8 mouse cellular contexts compared by ENCODE assay signal in the genomic region with DNA sequence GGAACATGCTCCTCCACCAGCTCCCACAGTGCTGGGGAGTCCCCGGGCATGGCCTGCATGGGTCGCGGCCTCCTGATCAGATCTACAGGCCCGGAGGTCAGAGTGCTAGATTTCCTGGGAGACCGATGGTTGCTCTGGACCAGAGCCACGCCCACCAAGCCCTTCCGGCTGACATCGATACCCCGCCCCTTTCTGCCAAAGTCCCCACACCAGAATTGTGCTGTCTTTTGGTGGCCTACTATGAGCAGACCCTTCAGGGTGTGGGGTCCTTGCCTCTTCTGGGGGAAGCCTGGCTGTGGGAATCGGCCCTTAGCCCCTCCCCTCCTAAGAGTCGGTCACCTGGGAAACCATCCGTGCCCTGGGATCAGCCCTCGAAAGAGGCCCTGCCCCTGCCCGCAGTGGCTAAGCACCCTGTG. TPM values are rescaled to one million over a fixed set of nuclear protein-coding genes. Genes with fewer than 3 reads are reported as not detected.
DNase-seq lines count a peak whose midpoint lies in the region; ATAC-seq lines count a peak whose summit lies in the region.

A gene (minus strand): TSS at position 87 of the 416 bp plus-strand sequence.

- no peak; the same call in 1 of the 2 replicates for ATAC-seq in embryonic facial prominence, embryonic 11.5 days (replicated peaks; ENCODE audit: insufficient number of reproducible peaks, low FRiP score, low TSS enrichment, low read depth)

- peak; percentile 40 for DNase-seq in ES-CJ7 (ENCODE audit: low read depth, low spot score)
- peak; percentile 36 for DNase-seq in embryonic facial prominence, embryonic 11.5 days (ENCODE audit: low spot score)
- DNase-seq in kidney, adult 9 months, result peak; percentile 33
- peak; percentile 51 for DNase-seq in lung, postnatal 10 days
- no peak for DNase-seq in left cerebral cortex, adult 11 months (ENCODE audit: low spot score)
- DNase-seq in left cerebral cortex, adult 8-10 months (ENCODE audit: low spot score in 2 of 2), result no peak
- DNase-seq in cerebellum, adult 9-11 months, result no peak
- DNase-seq in cerebellum, adult 11 months, result no peak

- H3K9ac ChIP-seq in embryonic facial prominence, embryonic 11.5 days (replicated peaks; ENCODE audit: low read length), result no peak within 1 kb of the TSS

- H3K4me1 ChIP-seq in embryonic facial prominence, embryonic 11.5 days (ENCODE audit: control insufficient read depth, insufficient read depth, low read length), result no peaks in the 10 kb centered on the region

- no peaks in the 10 kb centered on the region for H3K9me3 ChIP-seq in embryonic facial prominence, embryonic 11.5 days (replicated peaks; ENCODE audit: control insufficient read depth, low read length)

- no peak within 1 kb of the TSS for H3K4me3 ChIP-seq in embryonic facial prominence, embryonic 11.5 days (ENCODE audit: low read depth, low read length)

- H3K27ac ChIP-seq in embryonic facial prominence, embryonic 11.5 days (replicated peaks; ENCODE audit: low read depth, low read length), result no peak within 1 kb of the TSS

- H3K27me3 ChIP-seq in embryonic facial prominence, embryonic 11.5 days (ENCODE audit: control insufficient read depth, insufficient read depth, low read length), result no peaks in the 10 kb centered on the region

- 7% methylated on average over 14 of the region's 14 CpGs for WGBS in embryonic facial prominence, embryonic 11.5 days

- no peaks in the 10 kb centered on the region; the same call in 1 of the 2 replicates for H3K36me3 ChIP-seq in embryonic facial prominence, embryonic 11.5 days (replicated peaks; ENCODE audit: control insufficient read depth, insufficient read depth, low read depth, low read length)

- H3K4me2 ChIP-seq in embryonic facial prominence, embryonic 11.5 days (ENCODE audit: low read depth, low read length), result peak within 1 kb of the TSS; percentile 40; the same call in 1 of the 2 replicates

RNA-seq across cellular contexts. Expression of the gene that starts here (rescaled TPM):
- polyA plus RNA-seq in embryonic facial prominence, embryonic 11.5 days (2014; fragmentation: Nextera tagmentation; extraction: Ambion mirVana), result 0.86 and 1.6 TPM in 2 replicates
- total RNA-seq in left cerebral cortex, adult 8-10 months (2022), result under 1 TPM; 0.33 to 0.94 (median 0.67) TPM

Comparison
In these comparisons a context has a peak if more than half of its experiments do, and no peak if none do; other contexts are left out.
1. DNase-seq: peak in ES-CJ7 (single experiment), embryonic facial prominence, embryonic 11.5 days (single experiment), kidney, adult 9 months (single experiment) and lung, postnatal 10 days (single experiment); none in left cerebral cortex, adult 11 months (single experiment), left cerebral cortex, adult 8-10 months (0 of 2), cerebellum, adult 9-11 months (single experiment) and cerebellum, adult 11 months (single experiment).